Mouse (Mus musculus) liver, embryonic 11.5 days (tissue): Measurements from ENCODE around the gene Nefh. TPM values are rescaled to one million over a fixed set of nuclear protein-coding genes. Genes with fewer than 3 reads are reported as not detected.

Experiments
- ATAC-seq: fragments of 200-750 bp; cut with Nextera tagmentation; replicated peaks from 2 replicates; pipeline ENCODE4 v1.8.0; 2017; ENCODE audit warnings: moderate number of reproducible peaks, mild to moderate bottlenecking, moderate TSS enrichment, moderate library complexity; ENCODE audit not compliant: low FRiP score
- DNase-seq: peaks from one replicate; pipeline ENCODE4 v3.0.0-alpha.2; 2017; ENCODE audit warnings: low spot score
- H3K27ac ChIP-seq: fragments of 300-500 bp; sonication (generic); 2 replicates; pipeline ENCODE4 v1.5.1; 2014; ENCODE audit warnings: mild to moderate bottlenecking, low read depth, low read length, control low read depth
- H3K27me3 ChIP-seq: fragments of 300-500 bp; sonication (generic); replicated peaks from 2 replicates; pipeline ENCODE4 v1.6.1; 2014; ENCODE audit warnings: low read length, mixed read lengths; ENCODE audit not compliant: control insufficient read depth, insufficient read depth
- H3K36me3 ChIP-seq: fragments of 300-500 bp; sonication (generic); 2 replicates; pipeline ENCODE4 v1.6.1; 2014; ENCODE audit warnings: mild to moderate bottlenecking, low read length, moderate library complexity, mixed read lengths; ENCODE audit not compliant: control insufficient read depth, insufficient read depth
- H3K4me1 ChIP-seq: fragments of 300-500 bp; sonication (generic); replicated peaks from 2 replicates; pipeline ENCODE4 v1.6.1; 2014; ENCODE audit warnings: low read length, mixed read lengths; ENCODE audit not compliant: control insufficient read depth, insufficient read depth
- H3K4me2 ChIP-seq: fragments of 300-500 bp; sonication (generic); 2 replicates; pipeline ENCODE4 v1.6.1; 2014; ENCODE audit warnings: mild to moderate bottlenecking, control low read depth, moderate library complexity
- H3K4me3 ChIP-seq: fragments of 300-500 bp; sonication (generic); 2 replicates; pipeline ENCODE4 v1.5.1; 2014; ENCODE audit warnings: low read depth, low read length, control low read depth
- H3K9ac ChIP-seq: fragments of 300-500 bp; sonication (generic); 2 replicates; pipeline ENCODE4 v1.6.1; 2014; ENCODE audit warnings: low read depth, low read length, control low read depth
- H3K9me3 ChIP-seq: fragments of 300-500 bp; sonication (generic); 2 replicates; pipeline ENCODE4 v1.6.1; 2016; ENCODE audit warnings: low read length, inconsistent platforms, mixed read lengths; ENCODE audit not compliant: control insufficient read depth
- WGBS: fragments of 180-500 bp; shearing (Covaris S2); extraction: QIAGEN DNeasy Blood & Tissue Kit; methylation state at CpG from one replicate; pipeline ENCODE4 v1.1.7; 2014; 5-methylcytosine and 5-hydroxymethylcytosine counted together
- polyA plus RNA-seq: library from polyadenylated mRNA; unstranded; fragments of >200 nt; fragmentation: Nextera tagmentation; extraction: Ambion mirVana; gene quantifications from 2 replicates; pipeline ENCODE4 v1.2.1, GENCODE M21; 2014

Gene Nefh
- polyA plus RNA-seq, result 0.90 and 1.1 TPM in 2 replicates

GRCm38 (mm10) chr11:4947813-4948174, at the start of gene Nefh:
Nefh (minus strand) TSS chr11:4948064.
- no peak within 1 kb of the TSS for H3K27ac ChIP-seq
- H3K27me3 ChIP-seq, result peaks cover 81% of the 10 kb centered on the region
- no peaks in the 10 kb centered on the region for H3K36me3 ChIP-seq
- peaks cover 14% of the 10 kb centered on the region for H3K4me1 ChIP-seq
- no peaks in the 10 kb centered on the region for H3K9me3 ChIP-seq
- H3K4me3 ChIP-seq, result peak within 1 kb of the TSS; percentile 57
- peak within 1 kb of the TSS; percentile 85 for H3K4me2 ChIP-seq
- DNase-seq, result no peak
- ATAC-seq, result no peak
- H3K9ac ChIP-seq, result peak within 1 kb of the TSS; percentile 45; the same call in 1 of the 2 replicates
- 1% methylated on average over 41 of the region's 41 CpGs for WGBS

GRCm38 (mm10) chr11:4996621-4997199, 48.8 kb upstream of the Nefh start:
- H3K27ac ChIP-seq, result no peak overlapping the region
- no peak overlapping the region for H3K9ac ChIP-seq
- H3K4me1 ChIP-seq, result 0 out of 2 replicates have a peak, but pooled peaks cover 3% of the 10 kb centered on the region
- peaks cover 9% of the 10 kb centered on the region for H3K36me3 ChIP-seq
- ATAC-seq (no peak), DNase-seq (no peak)
- no peak overlapping the region for H3K4me3 ChIP-seq
- 87% methylated on average over 5 of the region's 5 CpGs for WGBS
- H3K9me3 ChIP-seq, result no peaks in the 10 kb centered on the region
- no peak overlapping the region for H3K4me2 ChIP-seq
- no peaks in the 10 kb centered on the region for H3K27me3 ChIP-seq

DNA sequence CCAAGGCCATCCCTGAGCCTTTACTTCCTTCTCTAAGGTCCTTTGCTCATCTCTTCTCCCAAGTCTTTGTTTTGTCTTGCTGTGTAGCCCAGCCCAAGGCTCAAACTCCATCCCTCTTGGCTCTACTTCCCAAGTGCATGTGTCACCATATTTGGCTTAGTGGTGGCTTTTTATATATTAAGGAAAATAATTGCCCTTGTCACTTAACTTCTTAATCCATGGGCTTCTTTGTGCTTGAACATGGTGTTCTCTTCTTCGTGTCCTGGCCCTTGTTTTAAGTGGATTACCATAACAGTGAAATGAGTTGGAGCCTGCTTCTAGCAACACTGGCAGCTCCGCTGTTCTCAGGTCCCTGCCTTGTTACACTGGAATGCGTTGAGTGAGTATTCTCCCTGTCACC, 47.8 kb upstream of the Nefh start:
- no peak overlapping the region for H3K4me3 ChIP-seq
- ATAC-seq (no peak), DNase-seq (no peak)
- H3K36me3 ChIP-seq, result peaks cover 9% of the 10 kb centered on the region
- H3K4me1 ChIP-seq, result peaks cover 9% of the 10 kb centered on the region
- H3K27me3 ChIP-seq, result no peaks in the 10 kb centered on the region
- H3K4me2 ChIP-seq, result no peak overlapping the region
- no peaks in the 10 kb centered on the region for H3K9me3 ChIP-seq
- H3K9ac ChIP-seq, result no peak overlapping the region
- H3K27ac ChIP-seq, result no peak overlapping the region
- WGBS, result 85% methylated on average over 3 of the region's 3 CpGs

DNA sequence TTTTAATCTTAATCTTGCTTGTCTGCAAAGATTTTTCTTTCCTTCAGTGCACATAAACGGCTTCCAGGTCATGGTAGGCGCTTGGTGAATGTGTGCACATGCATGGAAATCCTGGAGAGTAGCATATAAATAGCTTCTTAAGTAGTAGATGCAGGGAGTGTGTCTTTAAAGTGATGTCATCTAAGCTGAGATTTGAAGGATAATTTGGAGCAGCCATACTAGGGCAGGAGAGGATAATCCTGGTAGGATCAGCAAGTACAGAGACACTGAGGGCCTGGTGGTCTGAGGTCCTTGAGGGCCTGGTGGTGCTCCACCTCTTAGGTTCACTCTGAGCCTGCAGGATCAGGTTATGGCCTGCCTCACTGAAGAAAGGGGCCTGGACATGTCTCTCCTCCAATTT, 44.6 kb upstream of the Nefh start:
- ATAC-seq (no peak), DNase-seq (no peak)
- Histone ChIP-seq H3K4me3 (no peak overlapping the region), H3K4me1 (peaks cover 33% of the 10 kb centered on the region), H3K9ac (no peak overlapping the region), H3K27ac (no peak overlapping the region), H3K27me3 (no peaks in the 10 kb centered on the region), H3K36me3 (peaks cover 8% of the 10 kb centered on the region; the same call in 1 of the 2 replicates), H3K9me3 (no peaks in the 10 kb centered on the region), H3K4me2 (no peak overlapping the region)
- 86% methylated on average over 2 of the region's 2 CpGs for WGBS

- Histone ChIP-seq H3K9ac (peak overlapping the region; percentile 28), H3K36me3 (peaks cover 4% of the 10 kb centered on the region; the same call in 1 of the 2 replicates), H3K27ac (peak overlapping the region; percentile 8; the same call in 1 of the 2 replicates), H3K4me2 (peak overlapping the region; percentile 95), H3K4me3 (no peak overlapping the region), H3K9me3 (no peaks in the 10 kb centered on the region), H3K4me1 (peaks cover 50% of the 10 kb centered on the region), H3K27me3 (no peaks in the 10 kb centered on the region)
- DNase-seq (no peak), ATAC-seq (no peak)
- WGBS, result 51% methylated on average over 3 of the region's 3 CpGs
Observed at GRCm38 (mm10) chr11:4989187-4989586, 41.3 kb upstream of the Nefh start.

GRCm38 (mm10) chr11:4987487-4987852, 39.6 kb upstream of the Nefh start:
- Histone ChIP-seq H3K4me3 (peak overlapping the region; percentile 90), H3K27ac (peak overlapping the region; percentile 81), H3K27me3 (no peaks in the 10 kb centered on the region), H3K4me2 (peak overlapping the region; percentile 95), H3K9ac (peak overlapping the region; percentile 83), H3K4me1 (peaks cover 55% of the 10 kb centered on the region), H3K9me3 (no peaks in the 10 kb centered on the region), H3K36me3 (peaks cover 2% of the 10 kb centered on the region; the same call in 1 of the 2 replicates)
- ATAC-seq, result no peak
- DNase-seq, result no peak
- WGBS, result 48% methylated on average over 11 of the region's 11 CpGs

GRCm38 (mm10) chr11:4986695-4987486, 39.0 kb upstream of the Nefh start, which contains the start of gene Ap1b1:
Ap1b1 (plus strand) TSS chr11:4986824.
- Histone ChIP-seq H3K9ac (peak within 1 kb of the TSS; percentile 83), H3K4me2 (peak within 1 kb of the TSS; percentile 95), H3K4me3 (peak within 1 kb of the TSS; percentile 90), H3K27me3 (no peaks in the 10 kb centered on the region), H3K27ac (peak within 1 kb of the TSS; percentile 81), H3K9me3 (no peaks in the 10 kb centered on the region), H3K36me3 (peaks cover 2% of the 10 kb centered on the region; the same call in 1 of the 2 replicates), H3K4me1 (peaks cover 55% of the 10 kb centered on the region)
- ATAC-seq, result peak; percentile 92
- WGBS, result under 1% methylated on average over 62 of the region's 62 CpGs
- DNase-seq, result peak; percentile 98

DNA sequence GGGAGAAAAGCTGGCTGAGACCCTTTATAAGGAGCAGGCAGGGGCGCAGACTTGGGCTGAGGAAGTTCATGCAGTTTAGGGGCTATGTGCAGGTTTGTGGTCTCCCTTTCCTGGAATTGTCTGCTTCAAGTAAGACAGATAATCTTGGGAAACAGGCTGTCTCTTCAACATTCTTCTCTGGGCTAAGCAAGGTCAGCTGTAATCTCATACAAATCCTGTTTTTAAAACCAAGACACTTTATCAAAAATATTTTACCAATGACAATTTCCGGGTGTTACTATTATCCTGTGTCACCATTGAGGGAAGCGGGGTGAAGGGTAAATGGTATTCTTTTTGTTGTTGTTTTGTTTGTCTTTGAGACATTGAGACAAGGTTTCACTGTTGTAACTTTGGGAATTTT, 36.9 kb upstream of the Nefh start:
- no peak for DNase-seq
- Histone ChIP-seq H3K36me3 (no peaks in the 10 kb centered on the region; the same call in 1 of the 2 replicates), H3K27ac (no peak overlapping the region), H3K27me3 (no peaks in the 10 kb centered on the region), H3K9ac (no peak overlapping the region), H3K4me1 (peaks cover 42% of the 10 kb centered on the region), H3K4me2 (peak overlapping the region; percentile 19; the same call in 1 of the 2 replicates), H3K9me3 (no peaks in the 10 kb centered on the region), H3K4me3 (no peak overlapping the region)
- ATAC-seq, result no peak
- WGBS, result 53% methylated on average over 3 of the region's 3 CpGs
